Mouse (Mus musculus) midbrain, embryonic 15.5 days (tissue): Measurements from ENCODE around the gene Scgb2b12. TPM values are rescaled to one million over a fixed set of nuclear protein-coding genes. Genes with fewer than 3 reads are reported as not detected.
"Not testable (repeated sequence)": the region's sequence is repeated elsewhere in the genome, so short reads cannot be mapped to it uniquely, and the experiment has no call there.

ENCODE experiments used
- ATAC-seq: fragments of 200-750 bp; cut with Nextera tagmentation; replicated peaks from 2 replicates; pipeline ENCODE4 v1.8.0; 2017; ENCODE audit warnings: moderate TSS enrichment
- H3K27ac ChIP-seq: fragments of 300-500 bp; sonication (generic); 2 replicates; pipeline ENCODE4 v1.5.1; 2015; ENCODE audit warnings: mild to moderate bottlenecking, inconsistent platforms
- H3K27me3 ChIP-seq: fragments of 300-500 bp; sonication (generic); replicated peaks from 2 replicates; pipeline ENCODE4 v1.6.1; 2015; ENCODE audit warnings: inconsistent platforms
- H3K36me3 ChIP-seq: fragments of 300-500 bp; sonication (generic); replicated peaks from 2 replicates; pipeline ENCODE4 v1.6.1; 2015; ENCODE audit warnings: inconsistent platforms
- H3K4me1 ChIP-seq: fragments of 300-500 bp; sonication (generic); 2 replicates; pipeline ENCODE4 v1.6.1; 2015; ENCODE audit warnings: inconsistent platforms
- H3K4me2 ChIP-seq: fragments of 300-500 bp; sonication (generic); 2 replicates; pipeline ENCODE4 v1.6.1; 2015; ENCODE audit warnings: inconsistent platforms, mild to moderate bottlenecking, moderate library complexity
- H3K4me3 ChIP-seq: fragments of 300-500 bp; sonication (generic); 2 replicates; pipeline ENCODE4 v1.5.1; 2015; ENCODE audit warnings: mild to moderate bottlenecking, inconsistent platforms
- H3K9ac ChIP-seq: fragments of 300-500 bp; sonication (generic); 2 replicates; pipeline ENCODE4 v1.6.1; 2015; ENCODE audit warnings: mild to moderate bottlenecking, inconsistent platforms
- H3K9me3 ChIP-seq: fragments of 300-500 bp; sonication (generic); 2 replicates; pipeline ENCODE4 v1.6.1; 2016; ENCODE audit warnings: inconsistent platforms
- WGBS: fragments of 180-500 bp; shearing (Covaris S2); methylation state at CpG from one replicate; pipeline ENCODE4 v1.1.7; 2015; ENCODE audit warnings: mixed read lengths; 5-methylcytosine and 5-hydroxymethylcytosine counted together
- polyA plus RNA-seq: library from polyadenylated mRNA; unstranded; fragments of >200 nt; fragmentation: Nextera tagmentation; extraction: Ambion mirVana; gene quantifications from 2 replicates; pipeline ENCODE4 v1.2.1, GENCODE M21; 2015

Gene Scgb2b12
- not detected in 2 replicates for polyA plus RNA-seq

GRCm38 (mm10) chr7:32327145-32327544 is at the start of gene Scgb2b12:
TSS of gene Scgb2b12 (minus strand) at chr7:32327245.
- H3K9ac ChIP-seq, H3K27me3 ChIP-seq, H3K4me3 ChIP-seq, H3K27ac ChIP-seq, ATAC-seq, H3K36me3 ChIP-seq, H3K9me3 ChIP-seq, H3K4me1 ChIP-seq, H3K4me2 ChIP-seq: not testable (repeated sequence)
- 86% methylated on average over 1 of the region's 1 CpGs for WGBS

- not testable (repeated sequence) for ATAC-seq, H3K9me3 ChIP-seq, H3K9ac ChIP-seq, H3K4me3 ChIP-seq, H3K4me2 ChIP-seq, H3K27me3 ChIP-seq, H3K4me1 ChIP-seq, H3K36me3 ChIP-seq, H3K27ac ChIP-seq
- 75% methylated on average over 2 of the region's 3 CpGs for WGBS
These were observed 6.8 kb upstream of the Scgb2b12 start, which contains the start of gene Scgb1b12 for GRCm38 (mm10) chr7:32333882-32334281. TSS of gene Scgb1b12 (plus strand) at chr7:32334182.

Other genes with a start within 250 kb of the Scgb2b12 start
- not detected in 2 replicates for gene Scgb1b10, start 226.4 kb downstream of the Scgb2b12 start, polyA plus RNA-seq
- not detected in 2 replicates for gene Scgb2b11, start 116.1 kb downstream of the Scgb2b12 start, polyA plus RNA-seq
- not detected in 2 replicates for gene Scgb1b11, start 104.4 kb downstream of the Scgb2b12 start, polyA plus RNA-seq
- gene Scgb1b12, start 6.9 kb upstream of the Scgb2b12 start, polyA plus RNA-seq, result not detected in 2 replicates
- gene Scgb1b29, start 114.3 kb upstream of the Scgb2b12 start, polyA plus RNA-seq, result not detected in 2 replicates